Mouse (Mus musculus) liver, adult 2 months (tissue): Measurements from ENCODE around the gene Bcl2a1b. TPM values are rescaled to one million over a fixed set of nuclear protein-coding genes. Genes with fewer than 3 reads are reported as not detected.

Source experiments
- DNase-seq: peaks from one replicate; pipeline ENCODE4 v3.0.0-alpha.2; 2011; ENCODE audit warnings: low read depth, low spot score; ENCODE audit errors: extremely low read depth
- H3K27ac ChIP-seq: fragments of 200-500 bp; replicated peaks from 2 replicates; pipeline ENCODE4 v1.5.1; 2012; ENCODE audit warnings: low read depth, mild to moderate bottlenecking, control low read depth, inconsistent platforms, low read length; ENCODE audit not compliant: insufficient read depth
- H3K27me3 ChIP-seq: fragments of 200-500 bp; 2 replicates; pipeline ENCODE4 v1.6.1; 2012; ENCODE audit warnings: mild to moderate bottlenecking, moderate library complexity, low read length, inconsistent platforms; ENCODE audit not compliant: control insufficient read depth, insufficient read depth
- H3K36me3 ChIP-seq: fragments of 200-500 bp; 2 replicates; pipeline ENCODE4 v1.6.1; 2012; ENCODE audit warnings: low read length, inconsistent platforms; ENCODE audit not compliant: control insufficient read depth, insufficient read depth
- H3K4me1 ChIP-seq: fragments of 200-500 bp; 2 replicates; pipeline ENCODE4 v1.6.1; 2011; ENCODE audit warnings: low read length; ENCODE audit not compliant: control insufficient read depth, insufficient read depth
- H3K4me3 ChIP-seq: fragments of 200-500 bp; 2 replicates; pipeline ENCODE4 v1.5.1; 2011; ENCODE audit warnings: low read depth, mild to moderate bottlenecking, control low read depth, low read length, moderate library complexity; ENCODE audit not compliant: insufficient read depth
- H3K79me2 ChIP-seq: fragments of 200-500 bp; 2 replicates; pipeline ENCODE4 v1.6.1; 2012; ENCODE audit warnings: inconsistent platforms, mild to moderate bottlenecking, low read length, moderate library complexity; ENCODE audit not compliant: control insufficient read depth, insufficient read depth
- H3K9ac ChIP-seq: fragments of 200-500 bp; 2 replicates; pipeline ENCODE4 v1.6.1; 2012; ENCODE audit warnings: low read depth, mild to moderate bottlenecking, control low read depth, inconsistent platforms, low read length
- CTCF ChIP-seq: fragments of 200-500 bp; IDR thresholded peaks from 2 replicates; pipeline ENCODE4 v1.5.1; 2011; ENCODE audit warnings: low read depth, low read length, control low read depth
- POLR2A ChIP-seq: fragments of 200-500 bp; IDR thresholded peaks from 2 replicates; pipeline ENCODE4 v1.6.1; 2011; ENCODE audit warnings: low read length, control low read depth; ENCODE audit not compliant: insufficient read depth; ENCODE audit errors: extremely low read depth
- WGBS: fragments of 180-500 bp; shearing (Covaris S2); methylation state at CpG from one replicate; pipeline ENCODE4 v1.1.7; 2018; 5-methylcytosine and 5-hydroxymethylcytosine counted together
- polyA plus RNA-seq: library from polyadenylated mRNA; depleted of rRNA; stranded (reverse); fragments of >200 nt; gene quantifications from 2 replicates; pipeline ENCODE4 v1.2.3, GENCODE M21; 2012; rRNA removed
- total RNA-seq: library from RNA; depleted of rRNA; stranded (reverse); fragments of >200 nt; gene quantifications from 2 replicates; pipeline ENCODE4 v1.2.3, GENCODE M21; 2014; rRNA removed

The Bcl2a1b gene
- total and polyA plus RNA-seq, 2 experiments = 0.56 to 1.8 TPM

DNA sequence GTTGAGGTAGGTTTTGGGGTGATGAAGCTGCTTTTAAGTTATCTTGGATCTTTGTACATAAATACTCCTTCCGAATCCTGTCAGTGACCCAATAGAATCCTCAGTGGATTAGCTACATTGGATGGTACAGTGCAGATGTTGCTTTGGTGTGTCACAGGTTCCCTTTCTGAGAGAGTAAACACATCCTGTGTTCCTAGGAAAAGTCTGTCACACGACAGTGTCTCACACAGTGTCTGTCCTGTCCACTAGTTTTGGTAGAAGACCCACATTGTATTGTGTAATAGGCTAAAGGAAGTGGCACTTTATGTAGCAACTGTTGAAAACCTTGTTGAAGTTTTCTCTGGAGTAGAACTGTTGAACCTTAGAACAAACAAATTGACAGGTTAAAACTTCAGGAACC is 54.4 kb downstream of the Bcl2a1b start:
- Histone ChIP-seq H3K79me2 (no peaks in the 10 kb centered on the region), H3K4me3 (no peak overlapping the region), H3K27me3 (no peaks in the 10 kb centered on the region), H3K36me3 (peaks cover 4% of the 10 kb centered on the region; the same call in 1 of the 2 replicates), H3K27ac (no peak overlapping the region), H3K4me1 (no peaks in the 10 kb centered on the region), H3K9ac (no peak overlapping the region)
- no peak for DNase-seq
- 59% methylated on average over 2 of the region's 2 CpGs for WGBS
- TF ChIP-seq CTCF = no peak

DNA sequence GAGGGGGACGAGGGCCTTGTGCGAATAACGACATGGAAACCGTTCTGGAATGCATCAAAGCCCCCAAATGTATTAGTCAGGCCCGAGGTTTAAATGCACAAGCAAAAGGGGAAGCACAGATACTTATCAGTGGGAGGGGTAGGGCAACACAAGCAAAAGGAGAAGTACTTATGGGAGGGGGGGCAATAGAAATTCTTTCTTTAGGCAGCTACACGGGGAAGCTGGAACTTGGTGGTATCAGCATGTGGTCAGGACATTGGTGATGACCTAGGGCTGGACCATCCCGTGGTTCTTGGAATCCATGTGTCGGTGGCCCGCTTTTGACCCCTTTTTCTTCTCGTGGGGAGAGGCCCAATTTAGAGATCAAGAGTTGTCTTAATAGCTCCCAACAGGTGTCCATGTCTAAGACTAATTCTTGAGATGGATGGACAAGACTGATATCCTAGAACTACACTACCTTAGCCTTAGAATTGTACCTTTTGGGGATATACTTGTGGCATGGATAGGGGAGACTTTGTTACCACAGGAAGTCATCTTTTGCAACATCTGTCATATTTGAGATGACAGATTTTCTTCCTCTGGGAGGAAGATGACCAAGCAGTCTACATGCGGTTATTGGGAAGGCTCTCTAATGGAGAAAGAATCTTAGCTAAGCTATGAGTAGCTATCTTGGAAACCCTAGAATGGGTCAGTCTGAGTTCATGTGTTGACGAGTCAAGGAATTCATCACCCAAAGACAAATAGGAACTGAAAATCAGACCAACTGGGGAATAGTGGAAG is 57.7 kb downstream of the Bcl2a1b start:
- Histone ChIP-seq H3K27ac (no peak overlapping the region), H3K4me1 (no peaks in the 10 kb centered on the region), H3K79me2 (no peaks in the 10 kb centered on the region), H3K4me3 (no peak overlapping the region), H3K27me3 (no peaks in the 10 kb centered on the region), H3K36me3 (peaks cover 2% of the 10 kb centered on the region; the same call in 1 of the 2 replicates), H3K9ac (no peak overlapping the region)
- DNase-seq = peak; percentile 19
- no peak for TF ChIP-seq CTCF
- no peak for TF ChIP-seq POLR2A
- 87% methylated on average over 12 of the region's 12 CpGs for WGBS

Other genes with a start within 250 kb of the Bcl2a1b start
- gene Bcl2a1a, start 242.3 kb upstream of the Bcl2a1b start, total RNA-seq = 1.1 and 2.1 TPM in 2 replicates
- 0.16 TPM in 1 of 2 replicates, not detected in the other for gene Bcl2a1a, start 242.3 kb upstream of the Bcl2a1b start, polyA plus RNA-seq
- not detected in 2 replicates for gene Trim43b, start 106.4 kb upstream of the Bcl2a1b start, total RNA-seq
- 0.04 TPM in 1 of 2 replicates, not detected in the other for gene Trim43b, start 106.4 kb upstream of the Bcl2a1b start, polyA plus RNA-seq
- gene Gm29094, start 170 bp downstream of the Bcl2a1b start, total RNA-seq = 0.40 TPM in 1 of 2 replicates, not detected in the other
- gene Gm29094, start 170 bp downstream of the Bcl2a1b start, polyA plus RNA-seq = not detected in 2 replicates
- gene Mthfs, start 11.5 kb downstream of the Bcl2a1b start, total RNA-seq = 60.2 and 73.8 TPM in 2 replicates
- 33.1 and 33.4 TPM in 2 replicates for gene Mthfs, start 11.5 kb downstream of the Bcl2a1b start, polyA plus RNA-seq